Mouse (Mus musculus) hindbrain, postnatal 0 days (tissue): Measurements from ENCODE around the gene Nucb1. TPM values are rescaled to one million over a fixed set of nuclear protein-coding genes. Genes with fewer than 3 reads are reported as not detected.
A peak's percentile ranks its signal among the peaks of the same experiment; 100 is the strongest.
"Not testable (repeated sequence)": the region's sequence is repeated elsewhere in the genome, so short reads cannot be mapped to it uniquely, and the experiment has no call there.

Experiments
- ATAC-seq: fragments of 200-750 bp; cut with Nextera tagmentation; 2 replicates; pipeline ENCODE4 v1.8.0; 2017; ENCODE audit warnings: mild to moderate bottlenecking, moderate TSS enrichment, moderate library complexity
- DNase-seq: peaks from one replicate; pipeline ENCODE4 v3.0.0-alpha.2; 2015; ENCODE audit warnings: low spot score
- H3K27ac ChIP-seq: fragments of 300-500 bp; sonication (generic); 2 replicates; pipeline ENCODE4 v1.5.1; 2014; ENCODE audit warnings: mild to moderate bottlenecking
- H3K27me3 ChIP-seq: fragments of 300-500 bp; sonication (generic); 2 replicates; pipeline ENCODE4 v1.6.1; 2014; ENCODE audit warnings: low read length, mixed read lengths; ENCODE audit not compliant: insufficient read depth
- H3K36me3 ChIP-seq: fragments of 300-500 bp; sonication (generic); 2 replicates; pipeline ENCODE4 v1.6.1; 2014; ENCODE audit warnings: low read length, mixed read lengths; ENCODE audit not compliant: insufficient read depth
- H3K4me1 ChIP-seq: fragments of 300-500 bp; sonication (generic); 2 replicates; pipeline ENCODE4 v1.6.1; 2014; ENCODE audit warnings: antibody characterized with exemption, low read length, mixed read lengths; ENCODE audit not compliant: insufficient read depth
- H3K4me2 ChIP-seq: fragments of 300-500 bp; sonication (generic); 2 replicates; pipeline ENCODE4 v1.6.1; 2014; ENCODE audit warnings: low read depth, mild to moderate bottlenecking, low read length, moderate library complexity, mixed read lengths
- H3K4me3 ChIP-seq: fragments of 300-500 bp; sonication (generic); 2 replicates; pipeline ENCODE4 v1.5.1; 2014; ENCODE audit warnings: low read length
- H3K9ac ChIP-seq: fragments of 300-500 bp; sonication (generic); replicated peaks from 2 replicates; pipeline ENCODE4 v1.6.1; 2014; ENCODE audit warnings: mild to moderate bottlenecking, low read length, moderate library complexity, mixed read lengths
- H3K9me3 ChIP-seq: fragments of 300-500 bp; sonication (generic); 2 replicates; pipeline ENCODE4 v1.6.1; 2016; ENCODE audit warnings: low read length, mixed read lengths
- CTCF ChIP-seq: IDR thresholded peaks from 2 replicates; pipeline ENCODE4 v1.5.1; 2016; ENCODE audit warnings: antibody characterized with exemption, control low read depth, low read depth
- WGBS: fragments of 180-500 bp; shearing (Covaris S2); extraction: QIAGEN DNeasy Blood & Tissue Kit; methylation state at CpG from one replicate; pipeline ENCODE4 v1.1.7; 2014; 5-methylcytosine and 5-hydroxymethylcytosine counted together
- polyA plus RNA-seq: library from polyadenylated mRNA; unstranded; fragments of >200 nt; fragmentation: Nextera tagmentation; extraction: Ambion mirVana; gene quantifications from 2 replicates; pipeline ENCODE4 v1.2.1, GENCODE M21; 2015
- total RNA-seq: library from RNA; depleted of rRNA; stranded (reverse); fragments of >200 nt; gene quantifications from 2 replicates; pipeline ENCODE4 v1.2.3, GENCODE M21; 2014

Gene Nucb1
- total and polyA plus RNA-seq, 2 experiments from 2014 or later: 93.7 to 144 TPM

DNA sequence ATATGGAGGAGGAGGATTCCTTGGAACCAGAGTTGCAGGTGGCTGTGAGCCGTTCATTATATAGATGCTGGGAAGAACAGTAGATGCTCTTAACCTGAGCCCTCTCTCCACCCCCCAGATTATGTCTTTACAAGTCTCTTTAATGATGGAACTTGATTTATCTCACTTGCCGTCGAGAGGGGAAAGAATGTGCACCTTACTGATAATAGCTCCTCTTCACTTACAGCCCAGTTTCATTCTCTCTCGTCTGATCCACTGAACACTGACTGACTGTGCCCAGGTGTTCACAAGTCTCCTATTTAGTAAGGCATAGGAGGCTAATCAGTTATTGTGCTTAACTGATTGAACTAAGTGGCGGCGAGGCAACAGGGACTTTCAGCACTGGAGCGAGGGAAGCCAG lies 20.6 kb downstream of the Nucb1 start:
- ATAC-seq (no peak), DNase-seq (no peak)
- Histone ChIP-seq H3K9me3 (no peaks in the 10 kb centered on the region), H3K4me1 (no peaks in the 10 kb centered on the region), H3K4me3 (no peak overlapping the region), H3K36me3 (peaks cover 20% of the 10 kb centered on the region), H3K27me3 (no peaks in the 10 kb centered on the region), H3K4me2 (no peak overlapping the region), H3K9ac (no peak overlapping the region), H3K27ac (0 out of 2 replicates have a peak overlapping the region, but pooled peaks have one; percentile 5)
- 81% methylated on average over 7 of the region's 7 CpGs for WGBS
- no peak for TF ChIP-seq CTCF

- peak within 1 kb of the TSS; percentile 32 for H3K4me3 ChIP-seq
- TF ChIP-seq CTCF: no peak
Measured at GRCm38 (mm10) chr7:45488293-45489204, 21.7 kb downstream of the Nucb1 start, which contains the start of gene Dhdh. TSS of gene Dhdh (minus strand) at chr7:45488805.

DNA sequence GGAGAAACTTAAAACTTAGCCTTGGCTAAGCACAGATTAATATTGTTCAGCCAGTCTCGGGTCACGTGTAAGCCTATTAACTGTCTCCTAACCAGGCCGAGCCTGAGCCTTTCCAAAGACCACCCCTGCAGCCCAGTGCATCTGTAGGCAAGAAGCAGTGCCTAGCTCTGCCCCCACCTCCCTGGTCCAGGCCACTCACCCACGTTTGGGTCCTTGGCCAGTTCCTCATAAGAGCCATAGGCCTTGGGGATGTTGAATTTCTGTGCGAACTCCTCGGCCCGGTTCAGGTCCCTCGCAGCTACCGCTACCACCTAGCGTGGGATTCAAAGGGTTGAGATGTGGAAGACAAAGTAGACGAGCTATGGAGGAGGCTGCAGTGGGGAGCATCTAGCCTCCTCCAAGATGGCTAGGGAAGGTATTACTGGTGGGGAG lies 22.3 kb downstream of the Nucb1 start:
- WGBS: 21% methylated on average over 11 of the region's 11 CpGs
- H3K27ac ChIP-seq: peak overlapping the region; percentile 82
- TF ChIP-seq CTCF: no peak
- peak overlapping the region; percentile 59 for H3K4me2 ChIP-seq
- H3K4me1 ChIP-seq: no peaks in the 10 kb centered on the region
- H3K36me3 ChIP-seq: peaks cover 3% of the 10 kb centered on the region; the same call in 1 of the 2 replicates
- no peaks in the 10 kb centered on the region for H3K27me3 ChIP-seq
- ATAC-seq (peak; percentile 71), DNase-seq (peak; percentile 54)
- H3K4me3 ChIP-seq: peak overlapping the region; percentile 32
- no peaks in the 10 kb centered on the region for H3K9me3 ChIP-seq
- H3K9ac ChIP-seq: peak overlapping the region; percentile 52

More at GRCm38 (mm10) chr7:45488293-45489204, 21.7 kb downstream of the Nucb1 start, which contains the start of gene Dhdh:
- Histone ChIP-seq H3K9me3 (no peaks in the 10 kb centered on the region), H3K36me3 (peaks cover 10% of the 10 kb centered on the region; the same call in 1 of the 2 replicates), H3K9ac (peak within 1 kb of the TSS; percentile 52), H3K27ac (peak within 1 kb of the TSS; percentile 82), H3K27me3 (no peaks in the 10 kb centered on the region), H3K4me2 (peak within 1 kb of the TSS; percentile 59), H3K4me1 (no peaks in the 10 kb centered on the region)
- WGBS: 7% methylated on average over 38 of the region's 38 CpGs
- ATAC-seq: peak; percentile 75
- DNase-seq: peak; percentile 62

DNA sequence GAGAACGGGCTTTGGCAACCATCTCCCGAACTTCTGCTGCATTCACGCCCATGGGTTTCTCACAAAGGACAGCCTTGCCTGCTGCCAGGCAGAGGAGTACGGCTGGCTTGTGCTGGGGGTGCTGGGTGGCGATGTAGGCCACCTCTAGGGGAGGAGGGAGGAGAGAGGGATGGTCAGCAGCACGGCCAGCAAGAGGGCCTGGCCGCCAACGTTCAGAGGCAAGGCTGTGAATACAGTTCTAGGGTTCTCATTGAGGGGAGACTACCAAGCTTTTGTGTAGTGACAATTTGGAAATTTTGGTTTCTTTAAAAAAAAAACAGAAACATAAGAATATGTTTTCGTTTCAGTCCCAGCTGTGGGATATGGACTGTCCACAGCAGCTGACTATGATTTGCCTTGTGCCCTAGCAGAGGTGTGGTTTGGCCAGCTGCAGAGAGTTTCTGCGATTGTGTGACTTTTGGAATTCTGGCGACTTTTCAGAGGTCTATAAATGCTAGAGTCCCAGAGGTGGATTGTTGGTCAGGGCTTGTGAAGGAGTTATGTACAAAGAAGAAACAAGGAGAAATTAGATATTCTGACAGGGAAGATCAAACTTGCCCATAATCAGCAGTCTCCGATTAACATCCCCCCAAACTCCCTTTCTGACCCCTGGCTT lies 23.3 kb downstream of the Nucb1 start, which contains the start of gene Gm45808:
Gene Gm45808, minus strand, starts transcription at position 51 of the 655 bp plus-strand sequence.
- no peaks in the 10 kb centered on the region for H3K27me3 ChIP-seq
- no peaks in the 10 kb centered on the region for H3K36me3 ChIP-seq
- no peaks in the 10 kb centered on the region for H3K4me1 ChIP-seq
- WGBS: 81% methylated on average over 12 of the region's 12 CpGs
- H3K27ac ChIP-seq: no peak within 1 kb of the TSS
- H3K4me3 ChIP-seq: no peak within 1 kb of the TSS
- no peak within 1 kb of the TSS; the same call in 1 of the 2 replicates for H3K4me2 ChIP-seq
- TF ChIP-seq CTCF: no peak
- ATAC-seq (no peak), DNase-seq (no peak)
- no peaks in the 10 kb centered on the region for H3K9me3 ChIP-seq
- H3K9ac ChIP-seq: no peak within 1 kb of the TSS

DNA sequence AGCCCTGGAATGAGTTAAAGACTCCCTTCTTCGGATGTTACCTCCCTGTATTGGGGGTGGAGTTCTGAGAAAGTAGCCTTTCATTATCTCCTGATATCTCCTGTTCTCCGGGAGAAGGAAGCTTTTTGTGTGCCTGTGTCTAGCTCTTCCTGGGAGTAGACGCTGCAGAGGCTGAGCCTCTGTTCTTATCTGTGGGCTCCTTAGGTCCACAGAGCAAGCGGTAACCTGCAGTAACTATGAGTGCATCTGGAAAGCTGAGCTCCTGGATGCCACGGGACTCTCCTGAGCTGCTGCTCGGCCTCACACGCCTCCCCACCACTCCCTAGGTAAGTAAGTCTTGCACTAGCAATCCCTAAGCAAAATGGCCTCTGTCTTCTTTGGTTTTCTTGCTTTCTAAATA lies 24.0 kb downstream of the Nucb1 start:
- ATAC-seq (no peak), DNase-seq (no peak)
- Histone ChIP-seq H3K4me3 (no peak overlapping the region), H3K4me2 (no peak overlapping the region), H3K27ac (no peak overlapping the region), H3K9ac (no peak overlapping the region), H3K4me1 (no peaks in the 10 kb centered on the region), H3K9me3 (no peaks in the 10 kb centered on the region), H3K36me3 (no peaks in the 10 kb centered on the region), H3K27me3 (no peaks in the 10 kb centered on the region)
- 89% methylated on average over 7 of the region's 7 CpGs for WGBS
- TF ChIP-seq CTCF: no peak

- H3K4me2 ChIP-seq, H3K9me3 ChIP-seq, H3K36me3 ChIP-seq, H3K27ac ChIP-seq, DNase-seq, ATAC-seq, H3K4me3 ChIP-seq, H3K9ac ChIP-seq, H3K4me1 ChIP-seq, H3K27me3 ChIP-seq: not testable (repeated sequence)
- WGBS: 92% methylated on average over 5 of the region's 5 CpGs
Measured at GRCm38 (mm10) chr7:45484985-45485384, 25.2 kb downstream of the Nucb1 start.
